Mouse (Mus musculus) spleen, adult 18-20 months (tissue): ENCODE data around the gene Fam183b.
"Not testable (repeated sequence)": the region's sequence is repeated elsewhere in the genome, so short reads cannot be mapped to it uniquely, and the experiment has no call there.

ENCODE experiments used
- DNase-seq, 2 experiments: peaks; one replicate each; pipeline ENCODE4 v3.0.0; 2022; ENCODE audit warnings: mixed read lengths in 2 of 2

The Fam183b gene

GRCm38 (mm10) chr11:58801558-58802228, at the start of gene Fam183b:
Gene Fam183b, minus strand, starts transcription at chr11:58801960.
- no peak for DNase-seq

- no peak for DNase-seq
Observed at GRCm38 (mm10) chr11:58849731-58850130, 48.0 kb upstream of the Fam183b start.

DNA sequence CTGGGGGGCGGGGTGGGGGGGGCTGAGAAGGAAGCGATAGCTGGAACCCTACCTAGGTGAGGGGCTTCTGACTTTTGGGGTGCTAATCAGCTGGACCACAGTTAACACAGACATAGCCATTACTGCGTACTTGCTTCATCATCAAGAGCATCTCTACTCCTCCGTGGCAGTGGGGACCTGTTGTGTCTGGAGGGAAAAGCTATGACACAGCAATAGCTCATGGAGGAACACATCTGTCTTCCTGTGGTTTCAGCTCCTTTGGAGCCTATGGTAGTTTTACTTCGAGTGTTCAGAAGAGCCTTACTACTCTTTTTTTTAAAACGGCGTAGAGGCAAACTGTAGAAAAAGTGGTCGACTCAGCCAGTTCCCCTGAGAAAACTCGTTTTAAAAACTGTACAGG, 45.9 kb upstream of the Fam183b start:
- DNase-seq, result no peak

DNA sequence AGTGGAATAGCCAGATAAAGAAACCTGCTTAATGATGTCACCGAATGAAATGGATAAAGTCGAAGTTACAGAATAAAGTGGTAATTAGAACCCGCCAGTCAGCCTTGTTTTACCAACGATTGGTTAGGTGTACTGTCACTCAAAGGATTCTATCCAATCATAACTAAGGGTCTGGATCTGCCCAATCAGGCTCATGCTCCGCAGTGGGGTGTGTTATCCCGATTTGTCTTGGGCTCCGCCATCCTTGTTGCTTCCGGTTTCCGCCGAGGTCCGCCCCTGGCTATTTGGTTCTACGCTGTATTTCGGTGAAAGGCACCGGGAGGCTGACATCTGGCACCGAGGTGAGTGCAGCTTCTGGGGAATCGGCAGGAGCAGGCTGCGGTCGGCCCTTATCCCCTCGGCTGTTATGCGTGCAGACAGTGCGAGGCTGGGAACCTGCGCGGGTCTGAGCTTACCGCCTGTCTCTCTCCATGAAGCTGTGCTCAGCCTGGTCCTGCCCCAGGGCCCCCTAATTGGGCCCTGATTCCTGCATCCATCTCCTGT, 45.2 kb upstream of the Fam183b start, which contains the start of gene Gm12258:
TSS of gene Gm12258 (plus strand) at position 240 of the 543 bp plus-strand sequence.
- peak; percentile 61 to 68 for DNase-seq

DNA sequence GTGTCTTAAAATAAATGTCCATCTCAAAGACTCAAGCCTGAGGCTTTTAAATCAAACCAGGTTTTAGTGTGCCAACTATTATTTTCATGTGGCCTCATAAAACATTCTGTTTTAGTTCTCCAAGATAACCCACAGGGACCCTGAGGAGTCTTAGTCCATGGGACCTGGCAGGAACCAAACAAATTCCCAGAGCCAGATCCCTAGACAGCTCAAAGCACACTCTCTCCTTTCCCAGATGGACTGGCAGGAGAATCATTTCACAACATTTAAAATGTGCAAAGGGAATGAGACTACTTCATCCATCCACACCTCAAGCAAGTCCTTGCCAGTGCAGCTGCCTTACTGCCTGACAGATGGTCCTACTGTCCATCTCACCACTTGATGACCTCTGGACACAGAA, 37.2 kb upstream of the Fam183b start, which contains the start of gene Olfr311:
TSS of gene Olfr311 (plus strand) at position 301 of the 400 bp plus-strand sequence.
- not testable (repeated sequence) for DNase-seq

GRCm38 (mm10) chr11:58832541-58832940, 30.8 kb upstream of the Fam183b start:
- DNase-seq, result not testable (repeated sequence)

DNA sequence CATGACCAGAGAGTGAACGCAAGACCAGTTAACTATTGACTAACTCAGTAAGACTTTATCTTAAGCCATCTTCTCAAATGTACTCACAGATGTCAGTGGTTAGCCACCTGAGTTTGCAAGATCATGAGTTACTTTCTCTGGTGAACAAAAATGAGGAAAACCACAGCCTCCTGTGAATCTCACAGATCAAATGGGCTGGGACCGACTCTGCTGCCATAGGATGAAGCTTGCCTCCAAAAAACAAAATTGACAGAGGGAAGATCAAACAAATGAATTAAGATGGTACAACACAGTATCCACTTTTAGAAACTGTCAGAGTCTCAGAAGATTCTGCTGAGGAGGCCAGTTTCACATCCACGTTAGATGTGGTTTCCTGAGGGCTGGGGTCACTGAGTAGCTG, 28.0 kb upstream of the Fam183b start:
- no peak for DNase-seq

- not testable (repeated sequence) for DNase-seq
Observed at GRCm38 (mm10) chr11:58828937-58829336, 27.2 kb upstream of the Fam183b start, which contains the start of gene Olfr312. Gene Olfr312, plus strand, starts transcription at chr11:58829237.

GRCm38 (mm10) chr11:58815676-58816075, 13.9 kb upstream of the Fam183b start:
- DNase-seq, result no peak

GRCm38 (mm10) chr11:58814700-58815099, 12.9 kb upstream of the Fam183b start, which contains the start of gene Olfr313:
Gene Olfr313, plus strand, starts transcription at chr11:58815000.
- not testable (repeated sequence) for DNase-seq

GRCm38 (mm10) chr11:58812001-58812400, 10.2 kb upstream of the Fam183b start:
- DNase-seq, result no peak

GRCm38 (mm10) chr11:58804393-58804792, 2.6 kb upstream of the Fam183b start:
- no peak for DNase-seq

GRCm38 (mm10) chr11:58803871-58804270, 2.1 kb upstream of the Fam183b start:
- no peak for DNase-seq

DNA sequence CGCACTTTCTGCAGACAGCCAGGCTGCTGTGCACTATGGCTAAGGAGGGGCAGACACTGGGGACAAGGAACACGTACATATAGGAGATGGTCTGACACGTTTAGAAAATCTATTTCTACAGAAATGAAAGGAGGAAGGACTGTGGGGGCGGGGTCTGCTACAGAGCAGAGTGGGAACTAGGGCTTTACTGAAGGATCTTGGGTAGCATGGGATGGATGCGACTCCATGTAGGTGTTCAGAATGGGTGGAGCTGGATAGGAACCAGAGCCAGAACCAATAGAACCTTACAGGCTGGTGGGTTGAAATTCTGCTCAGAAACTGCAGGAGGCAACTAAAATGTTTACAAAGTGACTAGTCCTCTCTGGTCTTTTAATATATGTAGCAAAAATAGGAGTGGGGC, 2.0 kb downstream of the Fam183b start:
- no peak for DNase-seq

DNA sequence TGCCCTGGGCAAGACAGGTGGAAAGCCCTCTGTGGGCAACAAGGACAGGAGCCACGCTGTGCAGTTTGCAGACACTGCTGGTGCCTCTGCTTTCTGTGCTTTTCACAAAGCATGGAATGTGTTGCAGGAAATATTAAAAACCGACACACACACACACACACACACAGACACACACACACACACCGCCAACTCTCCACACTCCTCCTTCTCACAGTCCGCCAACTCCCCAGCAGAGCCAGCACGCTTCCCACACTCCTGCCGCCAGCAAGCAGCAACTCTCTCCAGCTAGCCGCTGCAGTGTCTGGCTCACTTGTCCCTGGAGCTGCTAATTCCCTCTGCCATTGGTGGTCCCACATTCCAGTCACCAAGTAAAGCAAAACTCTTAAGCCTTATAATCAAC, 4.9 kb downstream of the Fam183b start:
- no peak for DNase-seq

DNA sequence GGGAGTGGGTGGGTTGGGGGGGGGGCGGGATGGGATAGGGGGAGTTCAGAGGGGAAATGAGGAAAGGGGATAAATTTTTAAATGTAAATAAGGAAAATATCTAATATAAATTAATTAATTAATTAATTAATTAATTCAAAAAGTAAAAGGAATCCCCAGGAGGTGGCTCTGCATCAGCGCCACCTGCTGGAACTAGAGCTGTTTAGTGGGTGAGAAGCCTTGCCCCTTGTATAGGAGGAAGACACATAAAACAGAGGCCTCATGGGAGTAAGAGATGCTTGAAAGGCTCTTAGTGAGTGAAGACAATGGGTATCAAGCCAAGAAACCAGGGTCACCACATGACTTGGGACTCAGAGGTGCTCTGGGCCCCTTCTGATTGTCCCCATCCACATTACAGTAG, 5.9 kb downstream of the Fam183b start:
- no peak for DNase-seq

- no peak for DNase-seq
Observed at GRCm38 (mm10) chr11:58790646-58791045, 11.1 kb downstream of the Fam183b start.

GRCm38 (mm10) chr11:58790053-58790452, 11.7 kb downstream of the Fam183b start:
- no peak for DNase-seq

DNA sequence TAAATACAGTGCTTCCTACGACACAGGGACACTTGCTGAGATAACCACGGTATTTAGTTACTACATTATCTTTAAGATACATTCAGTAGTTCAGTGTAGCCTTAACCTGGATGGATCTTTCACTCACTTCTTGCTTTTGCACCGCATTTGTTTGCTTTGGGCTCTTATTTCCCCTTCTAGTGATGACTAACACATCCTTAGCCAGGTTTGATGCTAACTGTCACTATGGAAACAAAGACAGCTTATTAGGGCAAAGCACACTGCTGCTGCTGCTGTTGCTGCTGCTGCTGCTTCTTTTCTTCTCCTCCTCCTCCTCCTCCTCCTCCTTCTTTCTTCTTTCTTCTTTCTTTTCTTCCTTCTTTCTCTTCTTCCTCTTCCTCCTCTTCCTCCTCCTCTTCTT, 12.2 kb downstream of the Fam183b start:
- DNase-seq, result no peak

DNA sequence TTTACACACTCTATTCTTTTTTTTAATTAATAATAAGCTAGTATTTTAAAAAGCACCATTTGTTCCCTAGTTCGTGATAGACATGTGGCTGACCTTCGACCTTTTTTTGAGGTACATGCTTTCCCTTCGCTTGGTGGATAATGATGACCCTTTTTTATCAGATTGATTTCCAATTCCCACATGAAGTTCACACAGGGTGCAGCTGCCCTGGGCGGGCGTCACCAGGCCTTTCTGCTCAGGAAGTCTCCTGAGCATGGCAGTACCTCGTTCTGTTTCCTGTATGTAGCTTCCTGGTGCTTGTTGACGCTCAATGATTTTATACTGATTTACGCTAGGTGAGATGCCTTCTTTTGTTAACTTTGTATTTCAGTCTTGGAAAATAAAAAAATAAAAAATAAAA, 13.4 kb downstream of the Fam183b start:
- no peak for DNase-seq

DNA sequence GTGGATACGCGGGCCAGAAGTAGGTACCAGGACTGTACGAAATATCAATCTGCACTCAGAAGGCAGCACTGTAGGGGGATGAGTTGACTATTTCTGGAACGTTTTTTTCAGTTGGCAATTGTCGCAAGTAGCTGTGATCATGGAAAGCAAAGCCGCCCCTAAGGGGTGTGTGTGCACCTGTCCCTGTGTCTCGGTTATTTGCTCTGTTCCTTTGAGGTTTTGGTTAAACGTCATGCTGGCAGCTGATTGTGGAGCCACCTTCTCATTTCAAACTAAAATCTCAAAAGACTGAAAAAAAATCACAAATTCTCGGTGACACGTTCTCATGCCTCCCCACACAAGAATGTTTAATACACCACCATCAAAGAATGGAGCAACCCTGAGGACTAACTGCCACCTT, 14.1 kb downstream of the Fam183b start:
- no peak for DNase-seq

DNA sequence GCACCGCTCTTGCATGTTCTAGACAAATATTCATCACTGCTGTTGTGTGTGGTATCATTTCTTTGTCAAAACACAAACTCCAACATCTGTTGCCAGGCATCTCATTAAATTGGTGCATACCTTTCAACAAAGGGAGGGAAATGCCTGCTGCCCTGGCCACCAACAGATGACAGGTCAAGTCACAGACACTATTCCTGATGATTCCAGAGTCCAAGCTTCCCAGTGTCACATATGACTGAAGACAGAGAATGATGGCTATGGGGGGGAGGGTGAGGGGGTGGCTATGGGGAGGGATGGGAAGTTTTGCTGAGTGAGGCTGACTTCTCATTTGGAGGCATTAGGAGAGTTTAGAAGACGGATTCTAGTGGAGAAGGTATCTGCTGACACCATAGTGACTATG, 17.6 kb downstream of the Fam183b start:
- no peak for DNase-seq

- DNase-seq, result no peak
Observed at GRCm38 (mm10) chr11:58782480-58783089, 19.2 kb downstream of the Fam183b start, which contains the start of gene Olfr314. Gene Olfr314, plus strand, starts transcription at chr11:58782952.

GRCm38 (mm10) chr11:58772888-58773287, 28.9 kb downstream of the Fam183b start, which contains the start of gene Olfr315:
Gene Olfr315, plus strand, starts transcription at chr11:58773188.
- DNase-seq, result no peak
